Mouse (Mus musculus): ENCODE results near the gene S100a1. TPM values are rescaled to one million over a fixed set of nuclear protein-coding genes. Genes with fewer than 3 reads are reported as not detected.

Gene S100a1
- polyA plus RNA-seq, 1 experiment from 2014 or later = 6.9 TPM

DNA sequence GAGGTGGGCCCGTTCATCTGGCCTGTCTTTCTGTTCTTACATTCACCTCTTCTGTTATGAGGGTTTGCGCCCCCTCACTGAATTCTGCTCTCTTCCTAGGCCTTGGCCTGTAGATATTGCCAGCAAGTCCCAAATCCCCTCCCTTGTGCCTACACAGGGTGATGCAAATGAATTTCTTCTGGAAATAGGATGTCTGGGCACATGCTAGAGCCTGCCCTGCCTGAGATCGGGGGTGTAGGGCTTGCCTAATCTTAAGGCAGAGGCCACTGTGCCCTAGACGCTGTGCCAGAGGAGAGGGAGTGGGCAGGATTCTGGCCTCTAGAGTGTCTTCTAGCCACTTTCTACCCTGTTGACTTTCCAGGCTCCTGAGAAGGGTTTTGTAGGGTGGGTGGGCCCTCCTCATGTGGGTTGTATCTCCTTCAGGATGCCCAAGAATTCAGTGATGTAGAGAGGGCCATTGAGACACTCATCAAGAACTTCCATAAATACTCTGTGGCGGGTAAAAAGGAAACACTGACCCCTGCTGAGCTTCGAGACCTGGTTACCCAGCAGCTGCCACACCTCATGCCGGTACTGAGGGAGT lies 13.2 kb upstream of the S100a1 start:
- ATAC-seq = no peak
- H3K4me3 ChIP-seq (replicated peaks) = no peak overlapping the region
- 90% methylated on average over 7 of the region's 7 CpGs for WGBS

GRCm38 (mm10) chr3:90526580-90526979 lies 12.4 kb upstream of the S100a1 start, which contains the start of gene S100a14:
Gene S100a14, plus strand, starts transcription at chr3:90526856.
- no peak within 1 kb of the TSS for H3K4me3 ChIP-seq (replicated peaks)
- no peak within 1 kb of the TSS for H3K4me2 ChIP-seq (replicated peaks)
- no peaks in the 10 kb centered on the region for H3K4me1 ChIP-seq (replicated peaks)
- no peaks in the 10 kb centered on the region for H3K9me3 ChIP-seq
- H3K36me3 ChIP-seq = no peaks in the 10 kb centered on the region
- no peak within 1 kb of the TSS for H3K27ac ChIP-seq
- H3K9ac ChIP-seq (replicated peaks) = no peak within 1 kb of the TSS
- no peaks in the 10 kb centered on the region for H3K27me3 ChIP-seq
- WGBS = 75% methylated on average over 5 of the region's 5 CpGs
- no peak for ATAC-seq

More for the DNA sequence above, 13.2 kb upstream of the S100a1 start:
- no peak overlapping the region for H3K9ac ChIP-seq (replicated peaks)
- H3K27me3 ChIP-seq = no peaks in the 10 kb centered on the region
- H3K9me3 ChIP-seq = no peaks in the 10 kb centered on the region
- no peak overlapping the region for H3K27ac ChIP-seq
- no peaks in the 10 kb centered on the region for H3K4me1 ChIP-seq (replicated peaks)
- H3K4me2 ChIP-seq (replicated peaks) = no peak overlapping the region
- H3K36me3 ChIP-seq = no peaks in the 10 kb centered on the region

DNA sequence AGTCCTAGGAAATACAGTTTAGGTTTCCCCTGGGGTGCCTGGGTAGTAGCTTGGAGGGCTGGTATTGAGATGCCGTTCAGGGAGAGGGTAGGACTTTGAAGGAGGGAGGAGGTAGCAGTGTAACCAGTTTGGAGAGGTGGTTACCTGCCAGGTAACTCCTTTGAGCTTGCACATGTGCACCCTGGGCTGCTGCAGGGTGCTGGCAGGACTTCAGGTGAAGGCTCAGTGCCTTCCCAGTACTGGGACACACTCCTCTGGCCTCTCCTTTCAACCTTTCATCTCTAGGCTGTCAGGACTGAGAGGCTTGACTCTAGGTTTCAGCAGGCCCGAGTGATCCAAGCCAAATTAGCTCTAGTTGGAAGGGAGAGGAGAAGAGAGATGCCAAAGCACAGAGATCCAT lies 11.9 kb upstream of the S100a1 start:
- H3K4me1 ChIP-seq (replicated peaks) = no peaks in the 10 kb centered on the region
- H3K4me3 ChIP-seq (replicated peaks) = no peak overlapping the region
- WGBS = 76% methylated on average over 2 of the region's 2 CpGs
- no peak for ATAC-seq
- no peak overlapping the region for H3K9ac ChIP-seq (replicated peaks)
- H3K4me2 ChIP-seq (replicated peaks) = no peak overlapping the region
- no peaks in the 10 kb centered on the region for H3K36me3 ChIP-seq
- no peak overlapping the region for H3K27ac ChIP-seq
- no peaks in the 10 kb centered on the region for H3K27me3 ChIP-seq
- H3K9me3 ChIP-seq = no peaks in the 10 kb centered on the region

DNA sequence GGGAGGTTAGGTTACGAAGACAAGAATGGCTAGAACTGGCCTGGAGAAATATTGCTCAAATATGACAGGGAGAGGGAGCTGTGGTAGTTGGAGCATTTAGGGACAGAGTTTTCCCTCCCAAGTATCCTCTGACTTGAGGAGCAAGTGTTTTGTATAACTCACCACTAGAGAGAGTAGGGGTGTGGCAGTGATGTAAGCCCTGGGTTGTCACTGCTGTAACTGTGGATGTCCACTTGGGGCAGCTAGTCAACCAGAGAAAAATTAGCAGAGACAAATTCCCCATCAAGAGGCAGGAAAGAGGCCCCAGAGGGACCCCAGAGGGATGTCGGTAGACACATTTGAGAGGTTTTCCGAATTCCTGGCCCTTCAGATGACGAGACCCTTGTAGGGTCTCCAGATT lies 11.2 kb upstream of the S100a1 start:
- no peak for ATAC-seq
- Histone ChIP-seq H3K9me3 (no peaks in the 10 kb centered on the region), H3K36me3 (no peaks in the 10 kb centered on the region), H3K4me2 (replicated peaks) (no peak overlapping the region), H3K4me3 (replicated peaks) (no peak overlapping the region), H3K4me1 (replicated peaks) (no peaks in the 10 kb centered on the region), H3K9ac (replicated peaks) (no peak overlapping the region), H3K27ac (no peak overlapping the region), H3K27me3 (0 out of 2 replicates have a peak, but pooled peaks cover 3% of the 10 kb centered on the region)
- WGBS = 66% methylated on average over 4 of the region's 4 CpGs

DNA sequence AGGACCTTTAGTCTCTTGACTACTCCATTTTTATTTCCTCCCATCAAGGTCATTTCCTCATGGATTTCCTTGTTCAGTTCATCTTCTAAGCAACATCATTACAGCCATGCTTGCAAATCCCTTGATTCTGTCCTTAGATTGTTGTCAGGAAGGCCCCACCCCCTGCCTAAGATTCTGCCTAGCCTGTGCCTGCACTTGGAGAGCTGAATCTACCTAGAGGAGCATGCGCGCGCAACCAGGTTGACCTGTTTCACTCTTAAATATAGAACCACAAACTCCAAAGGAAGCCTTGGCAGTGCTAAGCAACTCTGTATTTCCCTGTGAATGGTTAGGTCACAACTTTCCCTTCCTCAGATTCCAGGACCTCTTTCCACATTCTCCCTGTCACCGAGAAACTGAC lies 3.5 kb upstream of the S100a1 start:
- ATAC-seq = no peak
- H3K36me3 ChIP-seq = no peaks in the 10 kb centered on the region
- H3K27me3 ChIP-seq = peaks cover 43% of the 10 kb centered on the region
- peaks cover 16% of the 10 kb centered on the region for H3K4me1 ChIP-seq (replicated peaks)
- H3K9me3 ChIP-seq = no peaks in the 10 kb centered on the region
- no peak overlapping the region for H3K9ac ChIP-seq (replicated peaks)
- H3K4me2 ChIP-seq (replicated peaks) = no peak overlapping the region
- 90% methylated on average over 4 of the region's 4 CpGs for WGBS
- no peak overlapping the region for H3K27ac ChIP-seq
- no peak overlapping the region for H3K4me3 ChIP-seq (replicated peaks)

- no peaks in the 10 kb centered on the region for H3K36me3 ChIP-seq
- no peak for ATAC-seq
- peaks cover 16% of the 10 kb centered on the region for H3K4me1 ChIP-seq (replicated peaks)
- H3K27ac ChIP-seq = no peak overlapping the region
- 91% methylated on average over 4 of the region's 4 CpGs for WGBS
- H3K9ac ChIP-seq (replicated peaks) = no peak overlapping the region
- H3K27me3 ChIP-seq = peaks cover 58% of the 10 kb centered on the region
- H3K4me2 ChIP-seq (replicated peaks) = 0 out of 2 replicates have a peak overlapping the region, but pooled peaks have one; percentile 60
- no peak overlapping the region for H3K4me3 ChIP-seq (replicated peaks)
- H3K9me3 ChIP-seq = no peaks in the 10 kb centered on the region
These were observed 1.6 kb upstream of the S100a1 start for GRCm38 (mm10) chr3:90515789-90516188.

GRCm38 (mm10) chr3:90515242-90515641 lies 1.1 kb upstream of the S100a1 start:
- H3K9me3 ChIP-seq = no peaks in the 10 kb centered on the region
- H3K4me3 ChIP-seq (replicated peaks) = peak overlapping the region; percentile 34
- H3K36me3 ChIP-seq = no peaks in the 10 kb centered on the region
- H3K27ac ChIP-seq = no peak overlapping the region
- H3K9ac ChIP-seq (replicated peaks) = peak overlapping the region; percentile 39; the same call in 1 of the 2 replicates
- peaks cover 53% of the 10 kb centered on the region for H3K27me3 ChIP-seq
- no peak for ATAC-seq
- 54% methylated on average over 1 of the region's 1 CpGs for WGBS
- peak overlapping the region; percentile 60 for H3K4me2 ChIP-seq (replicated peaks)
- peaks cover 16% of the 10 kb centered on the region for H3K4me1 ChIP-seq (replicated peaks)

DNA sequence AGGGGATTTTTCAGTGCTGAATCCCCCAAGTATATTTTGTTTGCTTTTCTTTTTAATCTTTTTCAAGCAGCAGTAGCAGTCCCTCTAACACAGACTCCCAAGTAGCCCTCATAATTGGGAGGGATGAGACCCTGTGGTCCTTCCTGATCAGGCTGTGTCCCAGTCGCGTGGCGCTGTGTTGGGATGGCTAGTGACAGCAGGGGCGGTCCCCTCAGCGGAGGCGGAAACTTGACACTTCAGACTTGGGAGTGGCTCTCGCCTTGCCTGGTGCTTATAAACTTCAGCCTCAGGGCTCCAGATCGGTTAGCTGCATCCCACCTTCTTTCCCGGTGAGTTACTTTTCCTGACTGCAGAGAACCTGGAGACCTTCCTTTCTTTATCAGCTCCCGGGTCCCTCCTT lies 499 bp upstream of the S100a1 start:
- no peaks in the 10 kb centered on the region for H3K9me3 ChIP-seq

DNA sequence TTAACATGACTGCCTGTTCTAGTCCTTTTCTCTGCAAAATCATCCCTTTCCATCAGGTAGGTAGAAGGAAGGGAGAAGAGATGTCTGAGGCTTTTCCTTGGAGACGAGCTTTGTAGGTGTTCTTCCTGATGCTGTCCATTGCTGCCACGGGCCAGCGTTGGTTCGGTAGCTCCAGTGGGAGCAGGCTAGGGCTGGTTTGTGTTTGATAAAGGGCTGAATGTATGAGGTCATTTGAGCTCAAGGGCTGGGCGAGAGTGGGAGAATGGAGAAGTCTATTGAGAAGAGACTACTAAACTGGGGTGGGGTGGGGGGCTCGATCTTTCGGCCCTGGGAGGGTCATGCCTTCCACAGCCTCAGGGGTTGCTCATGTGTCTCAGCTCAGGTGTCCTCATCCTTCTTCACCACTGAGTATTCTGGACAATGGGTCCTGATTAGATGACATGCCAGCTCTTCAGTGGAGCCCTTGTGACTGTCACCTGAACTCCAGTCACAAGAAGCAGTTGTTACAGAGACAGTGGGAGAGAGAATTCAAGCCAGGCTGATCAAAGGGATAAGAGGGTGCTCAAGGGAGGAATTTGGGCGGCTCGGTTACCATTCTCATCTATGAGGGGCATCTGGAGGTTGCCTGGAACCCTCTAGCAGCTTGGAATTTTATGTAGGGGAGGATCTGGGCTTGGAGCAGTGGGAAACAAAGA lies 1.1 kb downstream of the S100a1 start:
- H3K36me3 ChIP-seq = no peaks in the 10 kb centered on the region
- 79% methylated on average over 9 of the region's 9 CpGs for WGBS

More for the DNA sequence above, 499 bp upstream of the S100a1 start:
- Histone ChIP-seq H3K27ac (no peak overlapping the region), H3K4me2 (replicated peaks) (peak overlapping the region; percentile 60), H3K36me3 (no peaks in the 10 kb centered on the region), H3K27me3 (peaks cover 52% of the 10 kb centered on the region), H3K4me1 (replicated peaks) (peaks cover 16% of the 10 kb centered on the region), H3K9ac (replicated peaks) (peak overlapping the region; percentile 39), H3K4me3 (replicated peaks) (peak overlapping the region; percentile 34)
- WGBS = under 1% methylated on average over 10 of the region's 10 CpGs
- ATAC-seq = peak; percentile 61

DNA sequence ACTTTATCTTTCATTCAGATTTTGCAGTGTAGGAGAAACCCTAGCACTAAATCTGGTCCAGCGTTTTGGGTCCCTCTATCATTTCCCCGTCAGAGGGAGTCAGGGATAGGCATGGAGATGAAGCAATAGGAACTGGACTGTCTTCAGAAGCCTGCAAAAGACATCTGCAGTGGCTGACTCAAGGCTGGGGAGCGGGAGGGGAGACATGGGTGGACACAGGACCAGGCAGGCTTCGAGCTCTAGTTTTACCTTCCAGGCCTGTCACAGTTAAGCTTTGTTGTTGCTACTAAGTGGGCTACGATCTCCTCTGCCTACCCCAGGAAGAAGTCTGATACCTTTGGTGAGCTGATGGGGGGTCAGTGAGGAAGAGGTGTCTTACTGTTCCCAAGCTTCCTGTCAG lies 1.9 kb downstream of the S100a1 start:
- H3K4me3 ChIP-seq (replicated peaks) = no peak overlapping the region
- H3K36me3 ChIP-seq = peaks cover 4% of the 10 kb centered on the region; the same call in 1 of the 2 replicates
- ATAC-seq = no peak
- H3K27me3 ChIP-seq = peaks cover 52% of the 10 kb centered on the region
- H3K4me2 ChIP-seq (replicated peaks) = no peak overlapping the region
- H3K4me1 ChIP-seq (replicated peaks) = peaks cover 27% of the 10 kb centered on the region
- no peak overlapping the region for H3K9ac ChIP-seq (replicated peaks)
- 92% methylated on average over 5 of the region's 5 CpGs for WGBS
- H3K9me3 ChIP-seq = no peaks in the 10 kb centered on the region
- no peak overlapping the region for H3K27ac ChIP-seq

More for the DNA sequence above, 1.1 kb downstream of the S100a1 start:
- Histone ChIP-seq H3K9ac (replicated peaks) (no peak overlapping the region), H3K4me1 (replicated peaks) (peaks cover 19% of the 10 kb centered on the region), H3K27me3 (peaks cover 52% of the 10 kb centered on the region), H3K9me3 (no peaks in the 10 kb centered on the region), H3K4me3 (replicated peaks) (no peak overlapping the region), H3K27ac (no peak overlapping the region), H3K4me2 (replicated peaks) (no peak overlapping the region)
- ATAC-seq = no peak

- H3K4me2 ChIP-seq (replicated peaks) = peak overlapping the region; percentile 77
- H3K9ac ChIP-seq (replicated peaks) = no peak overlapping the region
- WGBS = 11% methylated on average over 2 of the region's 2 CpGs
- peaks cover 26% of the 10 kb centered on the region for H3K36me3 ChIP-seq
- ATAC-seq = peak; percentile 16
- peak overlapping the region; percentile 86 for H3K4me3 ChIP-seq (replicated peaks)
- peaks cover 35% of the 10 kb centered on the region for H3K27me3 ChIP-seq
- no peaks in the 10 kb centered on the region for H3K9me3 ChIP-seq
- 0 out of 2 replicates have a peak overlapping the region, but pooled peaks have one; percentile 96 for H3K27ac ChIP-seq
- H3K4me1 ChIP-seq (replicated peaks) = peaks cover 33% of the 10 kb centered on the region
These were observed 4.5 kb downstream of the S100a1 start for GRCm38 (mm10) chr3:90509747-90510123.

- peak within 1 kb of the TSS; percentile 96 for H3K27ac ChIP-seq
- under 1% methylated on average over 65 of the region's 66 CpGs for WGBS
- peak within 1 kb of the TSS; percentile 98 for H3K9ac ChIP-seq (replicated peaks)
- peaks cover 32% of the 10 kb centered on the region for H3K36me3 ChIP-seq
- H3K4me3 ChIP-seq (replicated peaks) = peak within 1 kb of the TSS; percentile 86
- H3K9me3 ChIP-seq = no peaks in the 10 kb centered on the region
- H3K27me3 ChIP-seq = peaks cover 30% of the 10 kb centered on the region
- ATAC-seq = peak; percentile 90
- H3K4me2 ChIP-seq (replicated peaks) = peak within 1 kb of the TSS; percentile 77
- H3K4me1 ChIP-seq (replicated peaks) = peaks cover 31% of the 10 kb centered on the region
These were observed 5.0 kb downstream of the S100a1 start, which contains the start of gene Chtop for GRCm38 (mm10) chr3:90508950-90509746. Gene Chtop, minus strand, starts transcription at chr3:90509498.
